Mouse (Mus musculus) left cerebral cortex, postnatal 4 days (tissue): ENCODE data around the gene M6pr. TPM values are rescaled to one million over a fixed set of nuclear protein-coding genes. Genes with fewer than 3 reads are reported as not detected.
A peak's percentile ranks its signal among the peaks of the same experiment; 100 is the strongest.
"Not testable (repeated sequence)": the region's sequence is repeated elsewhere in the genome, so short reads cannot be mapped to it uniquely, and the experiment has no call there.

Source experiments
- DNase-seq: peaks from one replicate; pipeline ENCODE4 v3.0.0-alpha.2; 2022
- intact Hi-C: fragments of 180-260 bp; cut with DNase I; formaldehyde crosslinking; loops from one replicate; pipeline ENCODE4 v1.15.1; 2025
- total RNA-seq, 2 experiments: library from RNA; stranded (reverse); gene quantifications; 2 replicates each; pipeline ENCODE4 v1.2.3; 2021

The M6pr gene
- total RNA-seq, 2 experiments from 2014 or later = 35.2 to 38.2 TPM

DNA sequence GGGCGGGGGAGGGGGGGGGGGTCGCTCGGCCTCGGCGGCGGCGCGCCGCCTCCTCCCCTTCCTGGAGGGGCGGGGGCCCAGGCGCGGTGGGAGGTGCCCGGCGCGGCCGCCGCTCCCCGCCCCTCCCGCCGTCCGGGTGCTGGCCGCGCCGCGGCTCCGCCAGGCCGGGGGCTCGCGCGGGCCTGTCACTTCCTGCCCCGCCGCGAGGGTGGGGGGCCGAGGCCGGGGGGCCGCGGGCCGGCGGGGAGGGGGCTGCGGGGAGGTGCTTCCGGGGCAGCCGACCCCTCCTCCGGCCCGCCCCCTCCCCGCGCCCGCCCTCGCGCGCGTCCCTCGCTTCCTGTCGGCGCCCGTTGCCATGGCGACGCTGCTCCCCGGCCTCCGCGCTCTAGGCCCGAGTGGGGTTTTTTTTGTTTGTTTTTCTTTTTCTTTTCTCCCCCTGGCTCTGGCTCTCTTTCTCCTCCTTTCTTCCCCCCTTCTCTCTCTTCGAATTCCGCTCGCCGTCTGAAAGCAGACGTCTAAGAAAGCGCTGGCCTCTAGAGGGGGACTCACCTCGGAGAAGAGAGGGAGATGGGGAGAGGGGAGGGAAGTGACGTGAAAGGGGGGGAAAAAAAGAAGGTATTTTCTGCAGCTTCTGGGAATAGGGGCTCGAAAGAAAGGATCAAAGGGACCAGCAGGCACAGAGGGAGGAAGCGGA is 31.3 kb downstream of the M6pr start:
- intact Hi-C loops = loop anchor here (5.0 kb wide), 1 partner anchor 53 kb away; no protein-coding TSS in a partner anchor
- DNase-seq = peak; percentile 96

DNA sequence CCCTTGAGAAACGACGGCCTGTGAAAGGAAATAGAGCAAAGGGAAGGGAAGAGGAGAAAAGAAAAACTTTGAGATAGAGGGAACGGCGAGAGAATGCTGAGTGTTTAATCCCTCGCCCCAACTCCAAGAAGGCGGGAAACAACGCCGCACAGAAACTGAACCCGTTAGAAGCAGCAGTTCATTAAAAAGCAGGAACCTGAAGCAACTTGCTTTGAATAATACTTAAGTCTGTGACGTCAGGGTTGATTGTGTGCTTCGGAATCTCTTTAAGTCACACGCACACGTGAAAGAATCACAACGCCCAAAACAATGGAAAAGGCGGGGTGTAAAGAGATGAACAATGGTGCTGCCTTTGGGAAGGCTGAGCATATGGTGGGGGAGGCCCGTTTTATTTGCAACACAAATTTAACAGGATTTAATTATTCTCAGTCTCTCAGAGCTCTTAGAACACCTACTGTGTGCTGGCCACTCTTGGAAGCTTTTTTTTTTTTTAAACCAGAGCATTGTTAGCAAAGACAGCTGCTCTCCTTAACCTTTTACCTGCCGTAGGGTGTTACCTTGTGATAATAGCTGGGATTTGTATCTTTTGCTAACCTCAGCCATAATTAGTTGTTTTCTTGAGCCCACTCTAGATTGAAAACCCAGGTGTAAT is 32.0 kb downstream of the M6pr start, which contains the start of gene Phc1:
TSS of gene Phc1 (minus strand) at position 213 of the 652 bp plus-strand sequence.
- DNase-seq = no peak
- intact Hi-C loops = no loop called here

- no peak for DNase-seq
- intact Hi-C loops = no loop called here
Measured at GRCm38 (mm10) chr6:122341038-122341810, 32.7 kb downstream of the M6pr start.

GRCm38 (mm10) chr6:122342125-122342524 is 33.6 kb downstream of the M6pr start:
- intact Hi-C loops = no loop called here
- DNase-seq = no peak

DNA sequence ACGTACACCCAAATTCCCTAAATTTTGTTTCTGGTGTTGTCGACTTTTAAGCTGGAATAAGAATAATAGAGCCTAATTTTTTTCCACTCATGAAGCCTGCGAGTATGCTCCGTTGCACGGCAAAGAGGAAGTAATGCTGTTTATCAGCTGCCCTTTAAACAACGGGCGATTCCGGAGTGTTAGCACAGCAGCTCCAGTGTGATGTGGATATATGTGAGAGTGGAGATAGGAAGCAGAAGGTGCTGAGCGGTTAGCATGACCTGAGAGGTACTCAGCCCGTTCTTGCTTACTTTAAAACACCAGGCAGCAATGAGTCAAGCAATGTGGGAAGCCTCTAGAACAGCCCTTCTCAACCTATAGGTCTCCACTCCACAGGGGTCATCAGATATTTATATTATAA is 35.2 kb downstream of the M6pr start:
- intact Hi-C loops = no loop called here

DNA sequence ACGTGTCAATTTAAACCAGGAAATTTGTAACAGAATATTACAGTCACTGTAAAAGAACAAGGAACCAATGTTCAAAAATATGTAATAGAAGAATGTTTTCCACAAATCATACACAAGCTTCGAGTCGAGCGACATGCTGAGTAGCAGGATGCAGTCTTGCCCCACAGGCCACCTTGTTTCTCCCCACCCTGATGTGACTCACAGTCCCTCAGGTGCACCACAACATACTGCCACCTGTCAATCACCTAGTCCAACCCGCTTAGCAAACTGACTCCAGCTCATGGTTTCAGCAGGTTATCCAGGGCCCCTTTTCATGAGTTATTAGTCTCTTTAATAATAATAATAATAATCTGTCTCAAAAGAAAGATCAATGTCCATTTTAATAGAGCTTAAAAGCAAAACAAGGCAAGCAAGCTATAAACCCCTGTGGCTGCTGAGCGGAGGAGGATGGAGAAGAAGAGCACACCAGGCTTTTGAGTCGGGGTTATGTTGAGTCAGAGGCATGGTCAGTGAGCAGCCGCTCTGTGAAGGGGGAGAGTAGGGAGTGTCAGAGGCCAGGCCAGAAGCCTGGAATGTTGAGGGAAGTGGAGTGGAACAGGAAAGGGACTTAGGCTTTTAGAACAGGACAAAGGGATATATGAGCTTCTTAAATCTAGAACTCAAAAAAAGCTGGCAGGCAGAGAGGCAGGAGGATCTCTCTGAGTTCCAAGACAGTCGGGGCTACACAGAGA is 36.0 kb downstream of the M6pr start:
- no peak for DNase-seq
- intact Hi-C loops = no loop called here

More for the DNA sequence above, 35.2 kb downstream of the M6pr start:
- DNase-seq = no peak

DNA sequence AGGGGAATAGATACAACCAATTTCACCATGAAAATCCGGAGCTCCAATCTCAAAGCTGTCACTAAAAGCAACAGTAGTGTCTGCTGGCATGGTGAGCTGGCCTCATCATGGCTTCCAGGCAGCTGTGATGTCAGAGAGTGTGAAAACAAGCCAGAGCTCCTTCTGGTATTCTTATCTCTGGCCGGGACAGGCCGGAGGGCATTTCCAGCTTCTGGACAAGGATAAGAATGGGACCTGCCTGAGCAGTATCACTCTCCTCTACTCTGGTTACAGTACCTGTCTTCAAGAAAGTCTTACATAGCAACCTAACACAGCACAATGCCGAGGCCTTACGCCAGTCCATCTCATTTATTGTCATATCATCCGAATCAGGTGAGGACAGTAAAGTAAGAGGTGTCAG is 37.2 kb downstream of the M6pr start:
- no peak for DNase-seq
- intact Hi-C loops = no loop called here

- DNase-seq = no peak
- intact Hi-C loops = no loop called here
Measured at GRCm38 (mm10) chr6:122346399-122346798, 37.9 kb downstream of the M6pr start.

DNA sequence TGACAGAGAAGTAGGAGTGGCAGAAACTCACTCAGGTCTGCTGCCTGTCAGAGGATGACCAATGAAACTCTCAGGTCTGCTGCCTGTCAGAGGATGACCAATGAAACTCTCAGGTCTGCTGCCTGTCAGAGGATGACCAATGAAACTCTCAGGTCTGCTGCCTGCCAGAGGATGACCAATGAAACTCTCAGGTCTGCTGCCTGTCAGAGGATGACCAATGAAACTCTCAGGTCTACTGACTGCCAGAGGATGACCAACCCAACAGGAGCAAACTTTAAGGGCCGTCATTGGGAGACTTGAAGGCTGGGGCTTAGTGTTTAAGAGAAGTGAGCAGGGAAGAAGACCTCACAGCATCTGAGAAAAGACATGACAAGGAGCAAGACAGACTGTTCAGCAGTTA is 38.8 kb downstream of the M6pr start:
- DNase-seq, intact Hi-C loops: not testable (repeated sequence)

GRCm38 (mm10) chr6:122355909-122356308 is 47.4 kb downstream of the M6pr start:
- intact Hi-C loops = no loop called here
- no peak for DNase-seq

DNA sequence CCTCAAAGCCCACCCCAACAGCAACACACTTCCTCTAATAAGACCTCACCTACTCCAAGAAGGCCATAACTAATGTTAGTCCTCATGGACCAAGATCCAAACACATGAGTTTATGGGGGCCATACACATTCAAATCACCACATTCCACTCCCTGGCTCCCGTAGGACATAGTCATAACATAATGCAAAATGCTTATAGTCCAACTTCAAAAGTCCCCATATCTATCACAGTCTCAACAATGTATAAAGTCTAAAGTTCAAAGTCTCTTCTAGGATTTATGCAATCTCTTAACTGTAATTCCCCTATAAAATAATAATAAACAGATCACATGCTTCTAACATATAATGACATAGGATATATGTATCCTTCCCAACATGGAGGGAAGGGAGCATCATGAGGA is 48.6 kb downstream of the M6pr start:
- intact Hi-C loops = no loop called here
- no peak for DNase-seq

- no peak for DNase-seq
- intact Hi-C loops = no loop called here
Measured at GRCm38 (mm10) chr6:122365706-122366105, 57.2 kb downstream of the M6pr start.

DNA sequence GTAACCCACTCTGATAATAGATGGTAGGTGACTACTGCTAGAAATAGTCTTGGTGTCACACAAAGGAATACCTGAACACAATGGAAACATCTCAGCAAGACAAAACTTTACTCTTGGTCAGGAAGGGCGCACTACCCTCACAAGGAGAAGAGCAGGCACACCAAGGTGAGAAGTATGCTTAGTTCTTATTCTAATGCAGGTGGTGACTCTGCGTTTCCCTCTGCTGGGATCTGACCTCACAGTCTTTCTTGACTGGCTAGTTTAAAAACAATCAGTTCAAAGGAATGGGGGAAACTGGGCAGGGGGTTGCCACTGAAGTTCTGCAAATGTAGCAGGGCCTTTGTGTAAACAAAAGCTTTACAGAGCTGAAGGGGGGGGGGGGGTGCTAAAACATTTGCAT is 57.8 kb downstream of the M6pr start:
- intact Hi-C loops = no loop called here
- DNase-seq = no peak

DNA sequence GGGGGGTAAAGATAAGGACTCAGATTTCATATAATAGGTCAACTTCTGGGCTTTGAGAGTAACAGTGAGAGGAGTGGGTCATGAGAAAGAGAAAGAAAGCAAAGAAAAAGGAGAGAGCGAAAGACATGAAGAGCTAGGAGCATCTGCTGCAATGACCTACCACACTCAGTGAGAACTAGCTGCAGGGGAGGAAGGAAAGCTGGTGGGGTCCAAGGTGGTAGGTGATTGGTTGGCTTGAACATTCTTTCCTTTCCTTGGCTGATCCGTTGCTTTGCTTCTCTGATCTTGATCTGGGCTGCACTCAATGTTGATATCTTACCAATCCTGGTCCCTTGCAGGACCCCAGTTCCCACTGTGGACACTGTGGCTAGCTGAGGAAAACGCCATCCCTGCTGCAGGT is 58.5 kb downstream of the M6pr start:
- intact Hi-C loops = no loop called here
- DNase-seq = no peak

Other genes with a start within 250 kb of the M6pr start
- under 1 TPM in 1 of 2 experiments, not detected in 1; 0.66 TPM for gene Klrg1, start 25.8 kb upstream of the M6pr start, total RNA-seq
- gene Phc1, start 31.8 kb downstream of the M6pr start, total RNA-seq = 100 to 1,000 TPM; 107 to 111 TPM
- gene Rimklb, start 190.0 kb downstream of the M6pr start, total RNA-seq = 100 to 1,000 TPM; 392 to 432 TPM
- gene Mfap5, start 197.1 kb downstream of the M6pr start, total RNA-seq = 1 to 10 TPM; 1.5 to 2.1 TPM
- gene Aicda, start 245.1 kb downstream of the M6pr start, total RNA-seq = under 1 TPM; 0.18 to 0.58 TPM